Mouse (Mus musculus): ENCODE measurements around the gene Agtrap.

DNA sequence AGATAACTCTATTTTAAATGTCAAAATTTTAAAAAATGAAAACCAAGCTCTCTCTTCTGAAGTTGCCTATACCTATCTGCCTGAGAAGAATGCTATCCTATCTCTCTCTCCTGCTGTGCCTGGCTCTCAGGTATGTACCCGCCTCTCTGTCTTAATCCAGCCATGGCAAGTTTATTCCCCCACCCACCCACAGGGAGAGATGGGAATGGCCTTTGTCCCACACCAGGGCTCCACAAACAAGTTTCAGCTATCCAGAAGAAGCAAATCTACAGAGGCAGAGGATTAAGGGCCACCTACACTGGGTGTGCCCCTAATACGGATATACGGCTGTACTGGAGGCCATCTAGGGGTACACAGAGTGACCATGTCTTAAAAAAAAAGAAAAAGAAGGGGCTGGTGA is 52.4 kb downstream of the Agtrap start:
- TF ChIP-seq POLR2A (IDR thresholded peaks at IDR 0.05; ENCODE audit: control insufficient read depth, low read depth, low read length): no peak
- TF ChIP-seq CTCF (IDR thresholded peaks at IDR 0.05; ENCODE audit: control insufficient read depth, insufficient read depth, insufficient replicate concordance, low read depth, low read length): no peak

Measured in testis, adult 2 months (tissue).